Comparison of ENCODE assay signal across 11 mouse cellular contexts in the genomic region with DNA sequence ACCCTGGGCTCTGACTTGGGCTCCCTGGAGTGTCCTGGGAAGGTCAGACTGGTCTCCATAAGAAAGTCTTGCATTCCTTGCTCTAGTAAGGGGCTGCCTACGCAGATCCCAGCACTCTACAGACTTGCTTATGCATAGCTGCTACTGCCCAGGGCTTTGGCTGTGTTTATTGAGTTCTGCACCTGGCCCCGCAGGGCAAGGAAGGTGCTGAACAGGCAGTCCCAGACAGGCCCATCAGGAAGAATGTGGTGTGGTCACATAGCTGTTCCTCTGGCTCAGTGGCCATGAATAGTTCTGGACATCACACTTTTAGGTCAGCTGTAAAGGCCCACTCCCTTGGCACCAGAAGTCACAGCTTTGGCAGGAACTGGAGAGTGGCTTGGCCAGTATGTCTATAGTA.
DNase-seq lines count a peak whose midpoint lies in the region; ATAC-seq and TF ChIP-seq lines count a peak whose summit lies in the region.
"Had no signal": no experiment of that assay in that cellular context is flagged by ENCODE, and none has a peak within 500 bp of the region (broad histone marks: within the 10 kb centered on the region; RNA-seq: fewer than 3 reads in every experiment).

No protein-coding gene starts in this region.

- H3K4me3 ChIP-seq in gastrocnemius, adult 2 months: no peak overlapping the region
- no peak overlapping the region for H3K4me3 ChIP-seq in intestine, embryonic 16.5 days (ENCODE audit: low read length)
- no peak overlapping the region for H3K4me3 ChIP-seq in liver, embryonic 16.5 days (ENCODE audit: low read depth, low read length)
- H3K4me3 ChIP-seq in midbrain, embryonic 10.5 days: no peak overlapping the region
- H3K4me3 ChIP-seq: neural tube, embryonic 13.5 days had no signal

- 63% methylated on average over 2 of the region's 2 CpGs for WGBS in intestine, embryonic 16.5 days
- WGBS in liver, embryonic 16.5 days (ENCODE audit: insufficient replicate concordance): 64% methylated on average over 2 of the region's 2 CpGs
- WGBS in midbrain, embryonic 10.5 days: 85% methylated on average over 2 of the region's 2 CpGs

- DNase-seq in gastrocnemius, adult 2 months: no peak
- DNase-seq in gastrocnemius, postnatal 4 days (ENCODE audit: low spot score in 2 of 2): no peak
- peak; percentile 75 for DNase-seq in Muller cell, postnatal 12 days (ENCODE audit: inconsistent ontology term)
- no peak for DNase-seq in right cerebral cortex, postnatal 25 days
- no peak for DNase-seq in midbrain, embryonic 10.5 days (ENCODE audit: low spot score)
- DNase-seq: gastrocnemius, postnatal 14 days; spleen, adult 18-20 months had no signal

- H3K4me2 ChIP-seq in intestine, embryonic 16.5 days (ENCODE audit: low read depth, low read length): no peak overlapping the region
- no peak overlapping the region for H3K4me2 ChIP-seq in liver, embryonic 16.5 days (ENCODE audit: low read depth, low read length)
- H3K4me2 ChIP-seq: neural tube, embryonic 13.5 days had no signal

- no peaks in the 10 kb centered on the region for H3K27me3 ChIP-seq in intestine, embryonic 16.5 days (replicated peaks; ENCODE audit: control insufficient read depth, insufficient read depth, low read length)
- H3K27me3 ChIP-seq in liver, embryonic 16.5 days (ENCODE audit: control insufficient read depth, insufficient read depth, low read depth, low read length): no peaks in the 10 kb centered on the region
- 0 out of 2 replicates have a peak, but pooled peaks cover 4% of the 10 kb centered on the region for H3K27me3 ChIP-seq in midbrain, embryonic 10.5 days (ENCODE audit: low read depth, poor library complexity, severe bottlenecking)
- H3K27me3 ChIP-seq: neural tube, embryonic 13.5 days had no signal

- peak overlapping the region; percentile 75 for H3K27ac ChIP-seq in gastrocnemius, adult 2 months
- H3K27ac ChIP-seq in intestine, embryonic 16.5 days (ENCODE audit: low read length): peak overlapping the region; percentile 85
- H3K27ac ChIP-seq in liver, embryonic 16.5 days (ENCODE audit: low read length): peak overlapping the region; percentile 78
- H3K27ac ChIP-seq in midbrain, embryonic 10.5 days (replicated peaks): no peak overlapping the region
- H3K27ac ChIP-seq: neural tube, embryonic 13.5 days had no signal

- peak overlapping the region; percentile 35 for H3K9ac ChIP-seq in intestine, embryonic 16.5 days (ENCODE audit: low read depth, low read length)
- no peak overlapping the region for H3K9ac ChIP-seq in liver, embryonic 16.5 days (ENCODE audit: low read depth, low read length)
- H3K9ac ChIP-seq: neural tube, embryonic 13.5 days had no signal

- intact Hi-C loops in gastrocnemius, adult 2 months (cut with DNase I): loop anchor here (5.0 kb wide), 1 partner anchor 46 kb away; no protein-coding TSS in a partner anchor

- no peaks in the 10 kb centered on the region for H3K9me3 ChIP-seq in intestine, embryonic 16.5 days (ENCODE audit: control insufficient read depth, low read length)
- H3K9me3 ChIP-seq in liver, embryonic 16.5 days (replicated peaks; ENCODE audit: control insufficient read depth, low read length): no peaks in the 10 kb centered on the region
- H3K9me3 ChIP-seq in midbrain, embryonic 10.5 days (replicated peaks): no peaks in the 10 kb centered on the region
- H3K9me3 ChIP-seq: neural tube, embryonic 13.5 days had no signal

- no peak for TF ChIP-seq CTCF in gastrocnemius, adult 2 months (IDR thresholded peaks at IDR 0.05)

- peaks cover 31% of the 10 kb centered on the region for H3K4me1 ChIP-seq in intestine, embryonic 16.5 days (ENCODE audit: control insufficient read depth, insufficient read depth, low read length)
- peaks cover 15% of the 10 kb centered on the region for H3K4me1 ChIP-seq in liver, embryonic 16.5 days (ENCODE audit: control insufficient read depth, low read depth, low read length)
- peaks cover 14% of the 10 kb centered on the region for H3K4me1 ChIP-seq in midbrain, embryonic 10.5 days

- no peaks in the 10 kb centered on the region for H3K36me3 ChIP-seq in intestine, embryonic 16.5 days (ENCODE audit: control insufficient read depth, insufficient read depth, low read length)
- H3K36me3 ChIP-seq in liver, embryonic 16.5 days (ENCODE audit: control insufficient read depth, insufficient read depth): no peaks in the 10 kb centered on the region
- H3K36me3 ChIP-seq in midbrain, embryonic 10.5 days: no peaks in the 10 kb centered on the region
- H3K36me3 ChIP-seq: neural tube, embryonic 13.5 days had no signal

- ATAC-seq in intestine, embryonic 16.5 days: peak; percentile 19; the same call in 1 of the 2 replicates
- no peak; the same call in 1 of the 2 replicates for ATAC-seq in liver, embryonic 16.5 days (ENCODE audit: low read depth)
- no peak for ATAC-seq in inflammation-experienced regulatory T-cells, adult 6 months
